Comparison of ENCODE assay signal across 12 mouse cellular contexts in the genomic region with DNA sequence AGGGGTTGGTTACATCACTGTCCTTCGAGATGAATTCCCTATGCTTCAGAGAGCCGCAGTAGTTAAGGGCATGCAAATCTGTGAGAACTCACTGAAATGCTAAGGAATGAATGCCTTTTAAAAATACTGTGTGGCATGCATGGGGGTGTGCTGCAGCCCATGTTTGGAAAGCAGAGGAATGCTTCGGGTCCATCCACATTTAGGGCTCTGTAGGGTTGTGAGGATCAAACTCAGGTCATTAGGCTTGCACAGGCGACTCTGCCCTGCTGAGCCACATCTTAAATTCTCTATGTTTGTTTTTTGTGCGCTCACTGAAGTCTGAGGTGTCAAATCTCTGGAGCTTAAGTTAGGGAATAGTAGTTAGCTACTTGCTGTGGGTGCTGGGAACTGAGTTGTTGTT. TPM values are rescaled to one million over a fixed set of nuclear protein-coding genes. Genes with fewer than 3 reads are reported as not detected.
DNase-seq lines count a peak whose midpoint lies in the region; ATAC-seq and TF ChIP-seq lines count a peak whose summit lies in the region.
"Had no signal": no experiment of that assay in that cellular context is flagged by ENCODE, and none has a peak within 500 bp of the region (broad histone marks: within the 10 kb centered on the region; RNA-seq: fewer than 3 reads in every experiment).

No protein-coding gene starts in this region.

- no peak overlapping the region for H3K9ac ChIP-seq in embryonic facial prominence, embryonic 12.5 days
- H3K9ac ChIP-seq in heart, embryonic 15.5 days = no peak overlapping the region
- H3K9ac ChIP-seq in heart, embryonic 11.5 days (ENCODE audit: low read depth, low read length) = no peak overlapping the region
- no peak overlapping the region for H3K9ac ChIP-seq in liver, postnatal 0 days (replicated peaks)
- no peak overlapping the region for H3K9ac ChIP-seq in liver, embryonic 11.5 days (ENCODE audit: low read depth, low read length)
- no peak overlapping the region for H3K9ac ChIP-seq in neural tube, embryonic 15.5 days (replicated peaks)
- H3K9ac ChIP-seq: stomach, embryonic 15.5 days had no signal

- ATAC-seq in embryonic facial prominence, embryonic 12.5 days (ENCODE audit: insufficient number of reproducible peaks, insufficient read depth, low FRiP score, low TSS enrichment) = no peak
- no peak for ATAC-seq in heart, embryonic 15.5 days (replicated peaks; ENCODE audit: insufficient number of reproducible peaks, insufficient read depth, low FRiP score, low read depth)
- no peak for ATAC-seq in heart, embryonic 11.5 days (replicated peaks; ENCODE audit: insufficient number of reproducible peaks, low FRiP score, low TSS enrichment)
- ATAC-seq in liver, postnatal 0 days = no peak
- no peak for ATAC-seq in liver, embryonic 11.5 days (replicated peaks; ENCODE audit: low FRiP score)
- no peak for ATAC-seq in neural tube, embryonic 15.5 days (ENCODE audit: low FRiP score)
- ATAC-seq: intestine, postnatal 0 days had no signal

- no peak for TF ChIP-seq EP300 in liver, postnatal 0 days (IDR thresholded peaks at IDR 0.05; ENCODE audit: low read depth)

- H3K4me3 ChIP-seq in embryonic facial prominence, embryonic 12.5 days = no peak overlapping the region
- H3K4me3 ChIP-seq in embryonic facial prominence, embryonic 10.5 days = no peak overlapping the region
- no peak overlapping the region for H3K4me3 ChIP-seq in heart, embryonic 15.5 days
- H3K4me3 ChIP-seq in heart, embryonic 11.5 days (ENCODE audit: low read depth, low read length) = no peak overlapping the region
- H3K4me3 ChIP-seq in liver, postnatal 0 days (ENCODE audit: low read depth, low read length) = no peak overlapping the region
- H3K4me3 ChIP-seq in liver, embryonic 11.5 days (ENCODE audit: low read depth, low read length) = no peak overlapping the region
- no peak overlapping the region for H3K4me3 ChIP-seq in neural tube, embryonic 15.5 days (replicated peaks)
- H3K4me3 ChIP-seq: erythroblast, embryonic 14.5 days; stomach, embryonic 15.5 days had no signal

- 67% methylated on average over 5 of the region's 5 CpGs for WGBS in embryonic facial prominence, embryonic 12.5 days
- WGBS in embryonic facial prominence, embryonic 10.5 days = 75% methylated on average over 5 of the region's 5 CpGs
- 54% methylated on average over 5 of the region's 5 CpGs for WGBS in heart, embryonic 15.5 days
- WGBS in heart, embryonic 11.5 days (ENCODE audit: insufficient replicate concordance) = 64% methylated on average over 5 of the region's 5 CpGs
- WGBS in liver, postnatal 0 days (ENCODE audit: insufficient replicate concordance) = 61% methylated on average over 5 of the region's 5 CpGs
- WGBS in liver, embryonic 11.5 days = 76% methylated on average over 5 of the region's 5 CpGs
- 77% methylated on average over 5 of the region's 5 CpGs for WGBS in neural tube, embryonic 15.5 days

- H3K27ac ChIP-seq in embryonic facial prominence, embryonic 12.5 days = no peak overlapping the region
- H3K27ac ChIP-seq in embryonic facial prominence, embryonic 10.5 days (replicated peaks) = no peak overlapping the region
- H3K27ac ChIP-seq in heart, embryonic 15.5 days = no peak overlapping the region
- H3K27ac ChIP-seq in heart, embryonic 11.5 days (ENCODE audit: low read depth, low read length) = no peak overlapping the region
- no peak overlapping the region for H3K27ac ChIP-seq in liver, postnatal 0 days (ENCODE audit: low read depth)
- H3K27ac ChIP-seq in liver, embryonic 11.5 days (ENCODE audit: low read depth, low read length) = no peak overlapping the region
- H3K27ac ChIP-seq in neural tube, embryonic 15.5 days (replicated peaks) = no peak overlapping the region
- H3K27ac ChIP-seq: stomach, embryonic 15.5 days had no signal

- no peaks in the 10 kb centered on the region for H3K9me3 ChIP-seq in embryonic facial prominence, embryonic 12.5 days
- no peaks in the 10 kb centered on the region for H3K9me3 ChIP-seq in embryonic facial prominence, embryonic 10.5 days
- no peaks in the 10 kb centered on the region for H3K9me3 ChIP-seq in heart, embryonic 15.5 days (replicated peaks)
- no peaks in the 10 kb centered on the region for H3K9me3 ChIP-seq in heart, embryonic 11.5 days (replicated peaks; ENCODE audit: control insufficient read depth, low read length)
- no peaks in the 10 kb centered on the region for H3K9me3 ChIP-seq in liver, postnatal 0 days (ENCODE audit: low read length)
- no peaks in the 10 kb centered on the region for H3K9me3 ChIP-seq in liver, embryonic 11.5 days (ENCODE audit: control insufficient read depth, low read length)
- H3K9me3 ChIP-seq in neural tube, embryonic 15.5 days (replicated peaks) = no peaks in the 10 kb centered on the region
- H3K9me3 ChIP-seq: stomach, embryonic 15.5 days had no signal

- peak overlapping the region; percentile 3; the same call in 1 of the 2 replicates for H3K4me2 ChIP-seq in embryonic facial prominence, embryonic 12.5 days (replicated peaks)
- H3K4me2 ChIP-seq in heart, embryonic 15.5 days = peak overlapping the region; percentile 5; the same call in 1 of the 2 replicates
- no peak overlapping the region for H3K4me2 ChIP-seq in heart, embryonic 11.5 days
- H3K4me2 ChIP-seq in liver, postnatal 0 days (ENCODE audit: low read depth, low read length) = peak overlapping the region; percentile 3; the same call in 1 of the 2 replicates
- H3K4me2 ChIP-seq in liver, embryonic 11.5 days = no peak overlapping the region
- 0 out of 2 replicates have a peak overlapping the region, but pooled peaks have one; percentile 5 for H3K4me2 ChIP-seq in neural tube, embryonic 15.5 days
- H3K4me2 ChIP-seq: stomach, embryonic 15.5 days had no signal

- H3K27me3 ChIP-seq in embryonic facial prominence, embryonic 12.5 days = no peaks in the 10 kb centered on the region
- no peaks in the 10 kb centered on the region for H3K27me3 ChIP-seq in embryonic facial prominence, embryonic 10.5 days (replicated peaks; ENCODE audit: low read depth, poor library complexity, severe bottlenecking)
- no peaks in the 10 kb centered on the region for H3K27me3 ChIP-seq in heart, embryonic 15.5 days
- no peaks in the 10 kb centered on the region for H3K27me3 ChIP-seq in heart, embryonic 11.5 days (ENCODE audit: control insufficient read depth, insufficient read depth, low read length)
- no peaks in the 10 kb centered on the region for H3K27me3 ChIP-seq in liver, postnatal 0 days (ENCODE audit: insufficient read depth, low read length)
- H3K27me3 ChIP-seq in liver, embryonic 11.5 days (replicated peaks; ENCODE audit: control insufficient read depth, insufficient read depth, low read length) = no peaks in the 10 kb centered on the region
- no peaks in the 10 kb centered on the region for H3K27me3 ChIP-seq in neural tube, embryonic 15.5 days (replicated peaks)
- H3K27me3 ChIP-seq: stomach, embryonic 15.5 days had no signal

- peaks cover 19% of the 10 kb centered on the region; the same call in 1 of the 2 replicates for H3K36me3 ChIP-seq in embryonic facial prominence, embryonic 12.5 days
- H3K36me3 ChIP-seq in embryonic facial prominence, embryonic 10.5 days (replicated peaks) = peaks cover 43% of the 10 kb centered on the region
- no peaks in the 10 kb centered on the region; the same call in 1 of the 2 replicates for H3K36me3 ChIP-seq in heart, embryonic 15.5 days
- H3K36me3 ChIP-seq in heart, embryonic 11.5 days (ENCODE audit: control insufficient read depth, insufficient read depth, low read length) = peaks cover 8% of the 10 kb centered on the region
- H3K36me3 ChIP-seq in liver, postnatal 0 days (replicated peaks; ENCODE audit: insufficient read depth, low read length) = 0 out of 2 replicates have a peak, but pooled peaks cover 7% of the 10 kb centered on the region
- peaks cover 5% of the 10 kb centered on the region; the same call in 1 of the 2 replicates for H3K36me3 ChIP-seq in liver, embryonic 11.5 days (ENCODE audit: control insufficient read depth, insufficient read depth, low read length)
- no peaks in the 10 kb centered on the region for H3K36me3 ChIP-seq in neural tube, embryonic 15.5 days

- peaks cover 32% of the 10 kb centered on the region for H3K4me1 ChIP-seq in embryonic facial prominence, embryonic 12.5 days
- H3K4me1 ChIP-seq in embryonic facial prominence, embryonic 10.5 days = peaks cover 40% of the 10 kb centered on the region
- H3K4me1 ChIP-seq in heart, embryonic 15.5 days (replicated peaks) = peaks cover 39% of the 10 kb centered on the region
- H3K4me1 ChIP-seq in heart, embryonic 11.5 days (ENCODE audit: control insufficient read depth, insufficient read depth, low read length) = peaks cover 17% of the 10 kb centered on the region
- H3K4me1 ChIP-seq in liver, postnatal 0 days (ENCODE audit: insufficient read depth) = peaks cover 34% of the 10 kb centered on the region
- peaks cover 25% of the 10 kb centered on the region for H3K4me1 ChIP-seq in liver, embryonic 11.5 days (replicated peaks; ENCODE audit: control insufficient read depth, insufficient read depth, low read length)
- H3K4me1 ChIP-seq in neural tube, embryonic 15.5 days = peaks cover 47% of the 10 kb centered on the region

- no peak for TF ChIP-seq CTCF in liver, postnatal 0 days (IDR thresholded peaks at IDR 0.05; ENCODE audit: low read depth)

- no peak for DNase-seq in embryonic facial prominence, embryonic 10.5 days (ENCODE audit: low spot score)
- DNase-seq in liver, postnatal 0 days = no peak
- no peak for DNase-seq in liver, embryonic 11.5 days (ENCODE audit: low spot score)
- no peak for DNase-seq in left cerebral cortex, postnatal 25 days (ENCODE audit: low spot score in 2 of 2)
- DNase-seq: right cerebral cortex, adult 18-20 months had no signal

- intact Hi-C loops in left cerebral cortex, postnatal 25 days (cut with DNase I) = no loop called here

RNA-seq across cellular contexts. Expression of a gene that starts 3.2 kb away (rescaled TPM):
- polyA plus RNA-seq in embryonic facial prominence, embryonic 12.5 days (2016; fragmentation: Nextera tagmentation; extraction: Ambion mirVana) = 17.8 and 18.0 TPM in 2 replicates
- polyA plus RNA-seq in embryonic facial prominence, embryonic 10.5 days (2016; fragmentation: Nextera tagmentation; extraction: Ambion mirVana) = 18.8 and 22.7 TPM in 2 replicates
- polyA plus RNA-seq in heart, embryonic 15.5 days (2015; fragmentation: Nextera tagmentation; extraction: Ambion mirVana) = 7.8 and 9.8 TPM in 2 replicates
- 10.8 and 14.0 TPM in 2 replicates for polyA plus RNA-seq in heart, embryonic 11.5 days (2014; fragmentation: Nextera tagmentation; extraction: Ambion mirVana)
- polyA plus RNA-seq in liver, postnatal 0 days (2015; fragmentation: Nextera tagmentation; extraction: Ambion mirVana) = 3.1 TPM in 2 replicates
- polyA plus RNA-seq in liver, embryonic 11.5 days (2014; fragmentation: Nextera tagmentation; extraction: Ambion mirVana) = 11.7 and 12.3 TPM in 2 replicates
- 13.1 and 13.4 TPM in 2 replicates for polyA plus RNA-seq in neural tube, embryonic 15.5 days (2015; fragmentation: Nextera tagmentation; extraction: Ambion mirVana)
- 10 to 100 TPM in 1 of 2 experiments, 1 to 10 TPM in 1; 9.8 to 10.5 TPM for total RNA-seq in left cerebral cortex, postnatal 25 days (2021)

RNA-seq across cellular contexts. Expression of a gene that starts 41.1 kb away (rescaled TPM):
- polyA plus RNA-seq in embryonic facial prominence, embryonic 12.5 days (2016; fragmentation: Nextera tagmentation; extraction: Ambion mirVana) = 54.3 and 59.8 TPM in 2 replicates
- polyA plus RNA-seq in embryonic facial prominence, embryonic 10.5 days (2016; fragmentation: Nextera tagmentation; extraction: Ambion mirVana) = 46.5 and 52.5 TPM in 2 replicates
- polyA plus RNA-seq in heart, embryonic 15.5 days (2015; fragmentation: Nextera tagmentation; extraction: Ambion mirVana) = 93.3 and 93.4 TPM in 2 replicates
- 87.3 and 91.7 TPM in 2 replicates for polyA plus RNA-seq in heart, embryonic 11.5 days (2014; fragmentation: Nextera tagmentation; extraction: Ambion mirVana)
- polyA plus RNA-seq in liver, postnatal 0 days (2015; fragmentation: Nextera tagmentation; extraction: Ambion mirVana) = 15.6 and 16.6 TPM in 2 replicates
- 56.2 and 60.3 TPM in 2 replicates for polyA plus RNA-seq in liver, embryonic 11.5 days (2014; fragmentation: Nextera tagmentation; extraction: Ambion mirVana)
- 50.9 and 59.7 TPM in 2 replicates for polyA plus RNA-seq in neural tube, embryonic 15.5 days (2015; fragmentation: Nextera tagmentation; extraction: Ambion mirVana)
- 10 to 100 TPM; 36.3 to 44.6 TPM for total RNA-seq in left cerebral cortex, postnatal 25 days (2021)

RNA-seq across cellular contexts. Expression of a gene that starts 41.2 kb away (rescaled TPM):
- polyA plus RNA-seq in embryonic facial prominence, embryonic 12.5 days (2016; fragmentation: Nextera tagmentation; extraction: Ambion mirVana) = 22.8 and 23.5 TPM in 2 replicates
- polyA plus RNA-seq in embryonic facial prominence, embryonic 10.5 days (2016; fragmentation: Nextera tagmentation; extraction: Ambion mirVana) = 27.4 and 29.5 TPM in 2 replicates
- polyA plus RNA-seq in heart, embryonic 15.5 days (2015; fragmentation: Nextera tagmentation; extraction: Ambion mirVana) = 14.0 and 14.6 TPM in 2 replicates
- 20.2 and 23.3 TPM in 2 replicates for polyA plus RNA-seq in heart, embryonic 11.5 days (2014; fragmentation: Nextera tagmentation; extraction: Ambion mirVana)
- polyA plus RNA-seq in liver, postnatal 0 days (2015; fragmentation: Nextera tagmentation; extraction: Ambion mirVana) = 12.3 and 13.6 TPM in 2 replicates
- polyA plus RNA-seq in liver, embryonic 11.5 days (2014; fragmentation: Nextera tagmentation; extraction: Ambion mirVana) = 30.1 and 33.4 TPM in 2 replicates
- polyA plus RNA-seq in neural tube, embryonic 15.5 days (2015; fragmentation: Nextera tagmentation; extraction: Ambion mirVana) = 12.1 and 14.0 TPM in 2 replicates
- total RNA-seq in left cerebral cortex, postnatal 25 days (2021) = 10 to 100 TPM; 19.5 to 22.0 TPM

Comparison
In these comparisons a context has a peak if more than half of its experiments do, and no peak if none do; other contexts are left out.
1. H3K4me2 ChIP-seq: peak in embryonic facial prominence, embryonic 12.5 days (single experiment), heart, embryonic 15.5 days (single experiment), liver, postnatal 0 days (single experiment) and neural tube, embryonic 15.5 days (single experiment); none in heart, embryonic 11.5 days (single experiment) and liver, embryonic 11.5 days (single experiment).